Mouse (Mus musculus): Measurements from ENCODE around the gene Hoxd8.

- TF ChIP-seq CTCF (IDR thresholded peaks at IDR 0.05; ENCODE audit: control insufficient read depth, insufficient read depth, low read length): no peak
- TF ChIP-seq POLR2A (IDR thresholded peaks at IDR 0.05; ENCODE audit: borderline replicate concordance, control insufficient read depth, low read depth, low read length): no peak
Measured at GRCm38 (mm10) chr2:74693432-74693827, 11.0 kb upstream of the Hoxd8 start.

All from bone marrow, adult 2 months (tissue).